Mouse (Mus musculus): ENCODE data around the gene Washc2.

DNA sequence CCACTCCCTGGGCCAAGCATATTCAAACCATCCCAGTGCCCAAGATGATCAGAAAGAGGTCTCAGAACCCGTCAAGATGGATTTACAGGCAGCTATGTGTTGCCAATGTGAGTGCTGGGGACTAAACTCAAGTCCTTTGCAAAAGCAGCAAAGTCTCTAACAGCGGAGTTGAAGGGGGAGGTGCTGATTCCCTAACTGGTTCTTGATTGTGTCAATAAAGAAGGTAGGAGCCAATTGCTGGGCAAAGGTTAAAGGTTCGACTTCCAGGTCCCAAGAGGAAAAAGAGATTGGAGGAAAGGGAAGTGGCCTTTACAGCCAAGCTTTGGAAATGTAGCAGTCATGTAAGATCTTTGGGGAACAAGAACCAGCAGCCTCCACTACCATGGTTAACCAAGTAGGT is 27.1 kb upstream of the Washc2 start:
- no peak for TF ChIP-seq CTCF (IDR thresholded peaks at IDR 0.05; ENCODE audit: low read depth)
- TF ChIP-seq EP300 (IDR thresholded peaks at IDR 0.05; ENCODE audit: low read depth) = no peak

Measured in liver, postnatal 0 days (tissue).